Mouse (Mus musculus): ENCODE results near the gene Dhcr24.

Dhcr24 gene

GRCm38 (mm10) chr4:106560213-106560845, 509 bp upstream of the Dhcr24 start:
- no peak for DNase-seq (ENCODE audit: low read depth)

GRCm38 (mm10) chr4:106562006-106562405, 1.2 kb downstream of the Dhcr24 start:
- peak; percentile 42 for DNase-seq (ENCODE audit: low read depth)

- peak; percentile 74 for DNase-seq (ENCODE audit: low read depth)
These were observed 2.3 kb downstream of the Dhcr24 start for GRCm38 (mm10) chr4:106562837-106563790.

- DNase-seq (ENCODE audit: low read depth) = no peak
These were observed 3.3 kb downstream of the Dhcr24 start for GRCm38 (mm10) chr4:106564161-106564560.

GRCm38 (mm10) chr4:106569680-106570079, 8.8 kb downstream of the Dhcr24 start:
- peak; percentile 45 for DNase-seq (ENCODE audit: low read depth)

- no peak for DNase-seq (ENCODE audit: low read depth)
These were observed 10.4 kb downstream of the Dhcr24 start for GRCm38 (mm10) chr4:106571081-106571724.

- DNase-seq (ENCODE audit: low read depth) = no peak
These were observed 14.2 kb downstream of the Dhcr24 start for GRCm38 (mm10) chr4:106575022-106575421.

GRCm38 (mm10) chr4:106577511-106577910, 16.7 kb downstream of the Dhcr24 start:
- DNase-seq (ENCODE audit: low read depth) = no peak

- DNase-seq (ENCODE audit: low read depth) = no peak
These were observed 20.5 kb downstream of the Dhcr24 start for GRCm38 (mm10) chr4:106581176-106581864.

- no peak for DNase-seq (ENCODE audit: low read depth)
These were observed 21.0 kb downstream of the Dhcr24 start for GRCm38 (mm10) chr4:106581865-106582204.

- DNase-seq (ENCODE audit: low read depth) = peak; percentile 32
These were observed 21.8 kb downstream of the Dhcr24 start for GRCm38 (mm10) chr4:106582428-106583153.

GRCm38 (mm10) chr4:106584665-106585064, 23.8 kb downstream of the Dhcr24 start:
- no peak for DNase-seq (ENCODE audit: low read depth)

- no peak for DNase-seq (ENCODE audit: low read depth)
These were observed 26.2 kb downstream of the Dhcr24 start for GRCm38 (mm10) chr4:106587075-106587474.

GRCm38 (mm10) chr4:106590142-106590541, 29.3 kb downstream of the Dhcr24 start:
- no peak for DNase-seq (ENCODE audit: low read depth)

- no peak for DNase-seq (ENCODE audit: low read depth)
These were observed 30.0 kb downstream of the Dhcr24 start for GRCm38 (mm10) chr4:106590871-106591270.

- peak; percentile 25 for DNase-seq (ENCODE audit: low read depth)
These were observed 32.8 kb downstream of the Dhcr24 start for GRCm38 (mm10) chr4:106593636-106594035.

- DNase-seq (ENCODE audit: low read depth) = peak; percentile 25
These were observed 35.4 kb downstream of the Dhcr24 start for GRCm38 (mm10) chr4:106596200-106596599.

GRCm38 (mm10) chr4:106597055-106597454, 36.2 kb downstream of the Dhcr24 start:
- DNase-seq (ENCODE audit: low read depth) = no peak

GRCm38 (mm10) chr4:106597741-106598140, 36.9 kb downstream of the Dhcr24 start:
- DNase-seq (ENCODE audit: low read depth) = no peak

- DNase-seq (ENCODE audit: low read depth) = peak; percentile 56
These were observed 38.6 kb downstream of the Dhcr24 start for GRCm38 (mm10) chr4:106599415-106599814.

- no peak for DNase-seq (ENCODE audit: low read depth)
These were observed 39.9 kb downstream of the Dhcr24 start for GRCm38 (mm10) chr4:106600770-106601169.

All from 416B (cell line).